Mouse (Mus musculus): ENCODE results near the gene Capn5. TPM values are rescaled to one million over a fixed set of nuclear protein-coding genes. Genes with fewer than 3 reads are reported as not detected.

Gene Capn5
- total and polyA plus RNA-seq, 3 experiments: 0.04 to 0.54 TPM; not detected in 1

GRCm38 (mm10) chr7:98155546-98156279 is 22.4 kb downstream of the Capn5 start (continued):
- TF ChIP-seq HCFC1 (IDR thresholded peaks at IDR 0.05; ENCODE audit: low read depth, low read length) (no peak), CHD1 (IDR thresholded peaks at IDR 0.05; ENCODE audit: low read depth, low read length) (no peak), MYB (IDR thresholded peaks at IDR 0.05; ENCODE audit: low read depth, low read length) (no peak), ZC3H11A (IDR thresholded peaks at IDR 0.05; ENCODE audit: low read depth, low read length) (peak; percentile 43), MEF2A (IDR thresholded peaks at IDR 0.05; ENCODE audit: extremely low read depth, insufficient replicate concordance, low read depth, low read length, poor library complexity, severe bottlenecking) (no peak), EP300 (IDR thresholded peaks at IDR 0.05; ENCODE audit: low read depth in 1 of 2, low read length in 2 of 2) (peak; percentile 60 to 64), SMC3 (IDR thresholded peaks at IDR 0.05; ENCODE audit: low read depth, low read length) (peak; percentile 73), MYC (IDR thresholded peaks at IDR 0.05; ENCODE audit: low read depth, low read length) (no peak), MXI1 (IDR thresholded peaks at IDR 0.05; ENCODE audit: low read depth, low read length) (no peak)

GRCm38 (mm10) chr7:98153892-98154291 is 24.2 kb downstream of the Capn5 start:
- Histone ChIP-seq H3K36me3 (ENCODE audit: control insufficient read depth in 1 of 2, insufficient read depth in 2 of 2, low read length in 2 of 2) (peaks cover 0 to 7% of the 10 kb centered on the region in 2 experiments; a peak in 2 of 4 replicates), H3K79me2 (ENCODE audit: control insufficient read depth, insufficient read depth, low read length, poor library complexity) (no peaks in the 10 kb centered on the region), H3K4me3 (ENCODE audit: control insufficient read depth in 1 of 2, insufficient read depth in 1 of 2, low read depth in 2 of 2, low read length in 2 of 2) (no peak overlapping the region), H3K4me1 (ENCODE audit: control insufficient read depth in 1 of 2, insufficient read depth in 2 of 2, low read length in 2 of 2) (peaks cover 0 to 21% of the 10 kb centered on the region in 2 experiments; a peak in 3 of 4 replicates), H3K9ac (ENCODE audit: control insufficient read depth, low read depth, low read length, poor library complexity, severe bottlenecking) (no peak overlapping the region), H3K9me3 (replicated peaks; ENCODE audit: insufficient read depth, low read length) (no peaks in the 10 kb centered on the region), H3K27ac (ENCODE audit: control insufficient read depth, low read depth, low read length) (no peak overlapping the region), H3K27me3 (ENCODE audit: control insufficient read depth in 1 of 2, insufficient read depth in 2 of 2, low read length in 2 of 2) (no peaks in the 10 kb centered on the region)
- TF ChIP-seq ZNF384 (IDR thresholded peaks at IDR 0.05; ENCODE audit: low read depth, low read length) (no peak), GABPA (IDR thresholded peaks at IDR 0.05; ENCODE audit: low read depth, low read length) (no peak), POLR2AphosphoS5 (IDR thresholded peaks at IDR 0.05; ENCODE audit: borderline replicate concordance, low read depth, low read length) (no peak)
- no peak for DNase-seq (ENCODE audit: low read depth, low spot score)

- TF ChIP-seq ZNF384 (IDR thresholded peaks at IDR 0.05; ENCODE audit: low read depth, low read length) (no peak), TCF12 (IDR thresholded peaks at IDR 0.05; ENCODE audit: low read depth, low read length) (no peak), CTCF (IDR thresholded peaks at IDR 0.05 in 2 of 3, conservative IDR thresholded peaks at IDR 0.05 in 1 of 3; ENCODE audit: control insufficient read depth in 1 of 3, insufficient read depth in 1 of 3, low read depth in 2 of 3, low read length in 3 of 3, poor library complexity in 1 of 3, severe bottlenecking in 1 of 3) (peak; percentile 8 to 42 (median 27); a peak in 5 of 6 replicates), POLR2AphosphoS2 (IDR thresholded peaks at IDR 0.05; ENCODE audit: low read length) (no peak), POLR2AphosphoS5 (IDR thresholded peaks at IDR 0.05; ENCODE audit: borderline replicate concordance, low read depth, low read length) (no peak)
- no peak overlapping the region for H3K27ac ChIP-seq (ENCODE audit: control insufficient read depth, low read depth, low read length)
- no peaks in the 10 kb centered on the region for H3K27me3 ChIP-seq (ENCODE audit: control insufficient read depth in 1 of 2, insufficient read depth in 2 of 2, low read length in 2 of 2)
- H3K36me3 ChIP-seq (ENCODE audit: control insufficient read depth in 1 of 2, insufficient read depth in 2 of 2, low read length in 2 of 2): peaks cover 0 to 7% of the 10 kb centered on the region in 2 experiments; a peak in 2 of 4 replicates
- no peak for DNase-seq (ENCODE audit: low read depth, low spot score)
- no peak overlapping the region for H3K4me3 ChIP-seq (ENCODE audit: control insufficient read depth in 1 of 2, insufficient read depth in 1 of 2, low read depth in 2 of 2, low read length in 2 of 2)
- H3K79me2 ChIP-seq (ENCODE audit: control insufficient read depth, insufficient read depth, low read length, poor library complexity): no peaks in the 10 kb centered on the region
- H3K9ac ChIP-seq (ENCODE audit: control insufficient read depth, low read depth, low read length, poor library complexity, severe bottlenecking): no peak overlapping the region
- H3K9me3 ChIP-seq (replicated peaks; ENCODE audit: insufficient read depth, low read length): no peaks in the 10 kb centered on the region
- peaks cover 0 to 20% of the 10 kb centered on the region in 2 experiments; a peak in 3 of 4 replicates for H3K4me1 ChIP-seq (ENCODE audit: control insufficient read depth in 1 of 2, insufficient read depth in 2 of 2, low read length in 2 of 2)
Measured at GRCm38 (mm10) chr7:98153345-98153744, 24.7 kb downstream of the Capn5 start.

Measured in MEL (cell line).